Mouse (Mus musculus) intestine, embryonic 16.5 days (tissue): ENCODE measurements around the gene Slc27a4. TPM values are rescaled to one million over a fixed set of nuclear protein-coding genes. Genes with fewer than 3 reads are reported as not detected.
"Not testable (repeated sequence)": the region's sequence is repeated elsewhere in the genome, so short reads cannot be mapped to it uniquely, and the experiment has no call there.

Experiments
- ATAC-seq: fragments of 200-750 bp; cut with Nextera tagmentation; 2 replicates; pipeline ENCODE4 v1.8.0; 2017; ENCODE audit warnings: moderate TSS enrichment, moderate library complexity
- H3K27ac ChIP-seq: fragments of 300-500 bp; sonication (generic); 2 replicates; pipeline ENCODE4 v1.5.1; 2014; ENCODE audit warnings: mild to moderate bottlenecking, low read length
- H3K27me3 ChIP-seq: fragments of 300-500 bp; sonication (generic); replicated peaks from 2 replicates; pipeline ENCODE4 v1.6.1; 2014; ENCODE audit warnings: low read length, control low read depth, mixed read lengths; ENCODE audit not compliant: control insufficient read depth, insufficient read depth
- H3K36me3 ChIP-seq: fragments of 300-500 bp; sonication (generic); 2 replicates; pipeline ENCODE4 v1.6.1; 2014; ENCODE audit warnings: low read length, control low read depth; ENCODE audit not compliant: control insufficient read depth, insufficient read depth
- H3K4me1 ChIP-seq: fragments of 300-500 bp; sonication (generic); 2 replicates; pipeline ENCODE4 v1.6.1; 2014; ENCODE audit warnings: low read length, control low read depth, mixed read lengths; ENCODE audit not compliant: control insufficient read depth, insufficient read depth
- H3K4me2 ChIP-seq: fragments of 300-500 bp; sonication (generic); 2 replicates; pipeline ENCODE4 v1.6.1; 2014; ENCODE audit warnings: low read depth, low read length, control low read depth
- H3K4me3 ChIP-seq: fragments of 300-500 bp; sonication (generic); 2 replicates; pipeline ENCODE4 v1.5.1; 2014; ENCODE audit warnings: mild to moderate bottlenecking, low read length
- H3K9ac ChIP-seq: fragments of 300-500 bp; sonication (generic); 2 replicates; pipeline ENCODE4 v1.6.1; 2014; ENCODE audit warnings: low read depth, low read length
- H3K9me3 ChIP-seq: fragments of 300-500 bp; sonication (generic); 2 replicates; pipeline ENCODE4 v1.6.1; 2016; ENCODE audit warnings: low read length, control low read depth; ENCODE audit not compliant: control insufficient read depth
- WGBS: fragments of 180-500 bp; shearing (Covaris S2); extraction: QIAGEN DNeasy Blood & Tissue Kit; methylation state at CpG from one replicate; pipeline ENCODE4 v1.1.7; 2014; 5-methylcytosine and 5-hydroxymethylcytosine counted together
- polyA plus RNA-seq: library from polyadenylated mRNA; unstranded; fragments of >200 nt; fragmentation: Nextera tagmentation; extraction: Ambion mirVana; gene quantifications from 2 replicates; pipeline ENCODE4 v1.2.1, GENCODE M21; 2015

Slc27a4 gene
- polyA plus RNA-seq: 43.0 and 57.6 TPM in 2 replicates

DNA sequence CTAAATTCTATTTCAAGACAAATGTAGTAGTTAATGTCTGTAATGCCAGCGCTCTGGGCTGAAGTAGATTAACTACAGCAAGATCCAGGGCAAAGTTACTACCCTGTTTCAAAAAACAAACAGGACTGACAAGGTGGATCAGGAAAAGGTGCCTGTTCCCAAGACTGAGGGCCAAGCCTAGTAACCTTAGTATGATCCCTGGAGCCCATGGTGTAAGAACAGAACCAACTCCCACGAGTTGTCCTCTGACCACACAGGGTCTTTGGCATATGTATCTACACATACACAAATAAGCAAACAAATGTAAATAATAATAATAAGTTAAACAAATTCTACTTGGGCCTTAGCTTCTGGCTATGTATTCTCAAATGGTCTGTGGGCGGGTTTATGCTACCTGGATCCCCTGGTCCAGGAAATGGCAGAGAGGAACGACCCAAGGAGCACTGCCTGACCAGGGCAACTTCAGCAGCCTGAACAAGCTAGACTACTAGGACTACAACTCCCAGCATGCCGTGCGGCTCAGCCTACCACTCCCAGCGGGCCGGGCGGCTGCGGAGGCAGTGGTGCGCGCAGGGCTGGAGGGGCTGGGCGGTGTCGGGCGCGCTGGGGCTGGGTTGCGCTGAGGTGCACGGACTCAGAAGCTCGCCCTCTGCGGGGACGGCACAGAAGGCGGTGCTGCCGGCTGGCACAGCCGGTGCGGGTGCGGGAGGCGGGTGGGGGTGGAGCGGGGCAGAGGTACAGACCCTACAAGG, at the start of gene Slc27a4:
Gene Slc27a4, plus strand, starts transcription at position 560 of the 752 bp plus-strand sequence.
- Histone ChIP-seq H3K27ac (peak within 1 kb of the TSS; percentile 82), H3K27me3 (no peaks in the 10 kb centered on the region), H3K9ac (peak within 1 kb of the TSS; percentile 91), H3K9me3 (no peaks in the 10 kb centered on the region), H3K4me2 (peak within 1 kb of the TSS; percentile 85), H3K4me1 (peaks cover 12% of the 10 kb centered on the region), H3K36me3 (peaks cover 6% of the 10 kb centered on the region), H3K4me3 (peak within 1 kb of the TSS; percentile 89)
- peak; percentile 98 for ATAC-seq
- WGBS: 5% methylated on average over 28 of the region's 28 CpGs

DNA sequence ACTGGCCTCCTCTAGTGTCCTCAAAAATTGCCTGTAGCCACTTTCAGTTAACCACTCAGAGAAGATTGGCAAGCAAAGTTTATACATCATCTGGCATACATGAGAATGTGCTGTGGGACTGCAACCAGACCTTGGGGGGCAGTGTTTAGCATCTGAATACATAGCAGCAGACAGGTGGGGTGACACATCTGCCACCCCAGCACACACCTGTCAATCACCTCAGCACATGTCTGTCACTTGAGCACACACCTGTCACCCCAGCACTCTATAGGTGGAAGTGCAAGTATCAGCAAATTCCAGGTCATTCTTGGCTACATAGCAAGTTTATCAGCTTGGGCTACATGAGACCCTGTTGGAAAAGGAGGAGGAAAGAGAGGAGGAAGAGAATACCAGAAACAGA, 46.7 kb upstream of the Slc27a4 start:
- H3K9ac ChIP-seq: no peak overlapping the region

DNA sequence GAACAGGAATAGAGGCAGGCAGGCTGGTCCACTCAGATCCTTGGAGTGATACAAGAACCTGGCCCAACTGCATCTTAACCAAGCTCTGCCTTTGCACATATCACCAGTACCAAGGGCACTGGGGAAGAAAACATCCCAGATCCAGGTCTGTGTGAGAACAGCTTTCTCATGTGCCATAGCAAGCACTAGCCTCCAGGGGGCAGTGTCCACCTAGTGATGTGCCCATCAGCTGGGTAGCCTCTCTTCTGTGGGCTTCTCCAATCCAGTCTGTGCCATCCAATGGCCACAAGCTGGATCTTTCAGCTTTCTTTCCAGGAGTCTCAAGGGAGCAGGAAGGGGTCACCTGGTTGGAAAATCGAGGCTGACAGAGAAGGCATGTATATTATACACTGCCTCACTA, 37.6 kb upstream of the Slc27a4 start:
- Histone ChIP-seq H3K4me2 (no peak overlapping the region), H3K9me3 (no peaks in the 10 kb centered on the region), H3K4me1 (peaks cover 17% of the 10 kb centered on the region), H3K4me3 (no peak overlapping the region), H3K36me3 (no peaks in the 10 kb centered on the region), H3K27me3 (no peaks in the 10 kb centered on the region), H3K27ac (no peak overlapping the region), H3K9ac (no peak overlapping the region)
- 0% methylated on average over 1 of the region's 1 CpGs for WGBS
- ATAC-seq: peak; percentile 27; the same call in 1 of the 2 replicates

More for the DNA sequence above, 46.7 kb upstream of the Slc27a4 start:
- H3K36me3 ChIP-seq: no peaks in the 10 kb centered on the region
- H3K4me3 ChIP-seq: no peak overlapping the region
- no peak for ATAC-seq
- no peak overlapping the region for H3K27ac ChIP-seq
- H3K4me2 ChIP-seq: no peak overlapping the region
- peaks cover 5% of the 10 kb centered on the region for H3K4me1 ChIP-seq
- H3K27me3 ChIP-seq: peaks cover 7% of the 10 kb centered on the region
- no peaks in the 10 kb centered on the region for H3K9me3 ChIP-seq

DNA sequence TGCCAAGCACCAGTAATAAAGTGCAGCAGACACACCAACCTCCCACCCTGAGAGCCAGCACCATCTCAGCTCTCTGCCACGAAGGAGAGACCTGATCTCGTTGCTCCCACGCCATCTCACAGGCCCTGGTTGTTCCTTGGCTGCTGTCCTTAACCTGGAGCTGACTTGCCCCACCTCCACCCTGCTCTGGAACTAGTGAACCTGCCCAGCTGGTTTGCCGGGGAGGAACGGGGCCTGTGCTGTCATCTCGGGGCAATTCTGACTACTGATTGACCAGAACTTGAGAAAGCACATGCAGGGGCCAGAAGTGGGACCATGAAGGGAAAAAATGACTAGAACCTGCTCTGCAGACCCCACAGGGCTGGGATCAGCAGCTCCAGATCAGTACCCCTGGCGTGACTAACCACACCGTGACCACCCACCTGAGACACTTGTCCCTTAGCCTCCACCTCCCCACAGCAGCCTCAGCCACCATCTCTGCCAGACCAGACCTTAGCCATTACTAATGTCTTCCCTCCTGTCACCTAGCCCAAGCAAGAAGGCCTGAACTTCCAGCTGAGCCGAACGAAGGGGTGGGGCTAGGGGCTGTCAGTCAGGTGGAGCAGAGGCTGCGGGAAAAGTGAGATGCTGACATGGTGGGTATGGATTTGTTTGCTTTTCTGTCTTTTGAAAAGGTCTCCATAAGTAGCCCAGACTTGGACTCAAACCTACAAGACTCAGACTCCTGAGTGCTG, 34.3 kb upstream of the Slc27a4 start:
- Histone ChIP-seq H3K27me3 (no peaks in the 10 kb centered on the region), H3K4me2 (no peak overlapping the region), H3K36me3 (no peaks in the 10 kb centered on the region), H3K4me3 (no peak overlapping the region), H3K27ac (peak overlapping the region; percentile 95), H3K9me3 (no peaks in the 10 kb centered on the region), H3K9ac (0 out of 2 replicates have a peak overlapping the region, but pooled peaks have one; percentile 40), H3K4me1 (peaks cover 25% of the 10 kb centered on the region)
- WGBS: 44% methylated on average over 11 of the region's 11 CpGs
- ATAC-seq: peak; percentile 68

DNA sequence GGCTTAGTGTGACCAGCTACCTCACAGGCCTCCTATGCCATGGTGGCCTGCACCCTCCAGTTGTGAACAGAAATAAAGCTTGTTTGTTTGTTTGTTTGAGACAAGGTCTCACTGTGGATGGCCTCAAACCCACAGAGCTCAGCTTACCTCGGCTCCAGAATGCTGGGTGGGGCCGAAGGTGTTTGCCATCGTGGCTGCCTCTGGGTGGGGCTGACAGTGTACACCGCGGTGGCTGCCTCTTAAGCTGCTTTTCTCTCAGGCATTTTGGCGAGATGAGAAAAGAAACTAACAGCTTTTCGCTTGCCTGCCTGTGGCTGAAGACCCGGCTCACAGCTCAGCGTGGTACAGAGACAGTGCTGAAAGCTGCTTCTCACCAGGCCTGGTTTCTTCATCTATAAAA, 33.5 kb upstream of the Slc27a4 start:
- H3K4me3 ChIP-seq: no peak overlapping the region
- peaks cover 25% of the 10 kb centered on the region for H3K4me1 ChIP-seq
- no peaks in the 10 kb centered on the region for H3K9me3 ChIP-seq
- no peaks in the 10 kb centered on the region for H3K36me3 ChIP-seq
- H3K27me3 ChIP-seq: no peaks in the 10 kb centered on the region
- WGBS: 38% methylated on average over 9 of the region's 9 CpGs
- ATAC-seq: no peak
- peak overlapping the region; percentile 95 for H3K27ac ChIP-seq
- H3K9ac ChIP-seq: no peak overlapping the region
- H3K4me2 ChIP-seq: 0 out of 2 replicates have a peak overlapping the region, but pooled peaks have one; percentile 13

DNA sequence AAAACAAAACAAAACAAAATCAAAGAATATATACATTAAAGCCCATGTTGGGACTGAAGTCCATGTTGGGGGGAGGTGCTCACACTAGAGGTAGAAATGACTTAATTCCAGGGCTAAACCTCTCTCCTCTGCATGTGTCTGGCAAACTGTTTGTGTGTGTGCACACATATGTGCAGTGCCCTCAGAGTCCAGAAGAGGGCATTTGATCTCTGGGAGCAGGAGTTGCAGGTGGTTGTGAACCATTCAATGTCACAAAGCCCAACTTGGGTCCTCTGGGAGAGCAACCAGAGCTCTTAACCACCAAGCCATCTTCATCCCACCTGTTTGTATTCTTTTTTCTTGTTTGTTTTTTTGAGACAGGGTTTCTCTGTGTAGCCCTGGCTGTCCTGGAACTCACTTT, 32.3 kb upstream of the Slc27a4 start:
- ATAC-seq: no peak
- H3K36me3 ChIP-seq: no peaks in the 10 kb centered on the region
- H3K4me3 ChIP-seq: no peak overlapping the region
- H3K27ac ChIP-seq: 0 out of 2 replicates have a peak overlapping the region, but pooled peaks have one; percentile 62
- H3K27me3 ChIP-seq: no peaks in the 10 kb centered on the region
- H3K4me1 ChIP-seq: peaks cover 27% of the 10 kb centered on the region
- H3K4me2 ChIP-seq: no peak overlapping the region
- no peaks in the 10 kb centered on the region for H3K9me3 ChIP-seq
- no peak overlapping the region for H3K9ac ChIP-seq

DNA sequence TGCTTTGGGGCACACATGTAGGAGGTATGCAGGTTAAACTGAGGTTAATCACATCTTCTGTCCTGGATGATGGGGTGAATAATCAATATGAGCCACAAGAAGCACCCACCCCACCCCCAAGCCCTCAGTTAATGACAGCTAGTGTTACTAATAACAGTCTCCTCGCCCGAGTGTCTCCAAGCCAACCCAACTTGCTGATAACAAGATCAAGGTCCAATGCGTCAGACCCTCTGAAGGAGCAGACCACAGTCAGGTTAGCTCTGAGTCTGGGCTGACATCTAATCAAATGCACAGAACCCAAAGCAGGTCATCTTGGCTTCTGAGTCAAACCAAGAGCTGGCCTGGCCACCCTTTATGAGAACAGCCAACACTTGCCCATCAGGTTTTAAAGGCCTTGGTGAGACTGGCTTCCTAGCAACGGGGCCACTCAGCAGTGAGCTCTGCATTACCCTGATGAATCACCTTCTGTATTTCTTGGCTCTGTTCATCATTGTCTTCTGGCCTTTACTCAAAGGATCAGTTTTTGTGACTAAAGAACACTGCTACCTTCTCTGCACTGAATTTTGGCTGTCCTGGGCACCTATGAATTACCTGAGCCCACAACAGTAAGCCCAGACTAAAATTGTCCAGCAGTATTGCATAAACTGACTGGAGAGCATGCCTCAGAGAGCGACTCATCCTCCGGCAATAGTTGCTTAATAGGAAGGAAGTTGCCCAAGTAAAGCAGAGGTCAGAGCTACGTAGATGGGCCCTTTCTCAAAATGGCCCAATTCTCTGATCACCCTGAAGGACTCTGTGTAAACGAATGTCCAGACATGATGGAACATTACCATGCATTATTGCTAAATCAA, 30.6 kb upstream of the Slc27a4 start:
- Histone ChIP-seq H3K4me1 (peaks cover 29% of the 10 kb centered on the region), H3K4me2 (no peak overlapping the region), H3K4me3 (no peak overlapping the region), H3K9ac (no peak overlapping the region), H3K27ac (peak overlapping the region; percentile 62), H3K27me3 (no peaks in the 10 kb centered on the region), H3K36me3 (peaks cover 5% of the 10 kb centered on the region; the same call in 1 of the 2 replicates), H3K9me3 (no peaks in the 10 kb centered on the region)
- 47% methylated on average over 8 of the region's 8 CpGs for WGBS
- ATAC-seq: peak; percentile 55

DNA sequence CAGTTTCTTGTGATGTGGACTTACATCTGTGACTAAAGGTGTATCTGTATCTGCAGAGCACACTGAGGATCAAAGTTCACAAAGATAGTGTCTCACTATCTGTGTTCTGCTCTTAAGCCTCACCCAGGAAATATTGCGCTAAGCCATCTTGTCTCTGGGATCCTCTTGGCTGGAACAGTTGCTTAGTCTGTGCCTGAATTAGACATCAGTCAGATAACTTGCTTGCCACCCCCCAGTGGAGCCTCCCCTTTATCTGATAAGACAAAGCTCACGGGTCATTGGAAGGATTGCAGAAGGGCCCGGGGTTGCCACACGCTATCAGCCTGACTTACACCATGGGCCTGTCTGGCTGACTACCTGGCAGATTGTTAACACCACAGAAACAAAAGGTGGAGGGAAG, 29.1 kb upstream of the Slc27a4 start:
- peak; percentile 83 for ATAC-seq
- H3K4me1 ChIP-seq: peaks cover 20% of the 10 kb centered on the region
- H3K4me2 ChIP-seq: no peak overlapping the region
- no peaks in the 10 kb centered on the region for H3K9me3 ChIP-seq
- peak overlapping the region; percentile 92 for H3K27ac ChIP-seq
- 64% methylated on average over 4 of the region's 4 CpGs for WGBS
- no peaks in the 10 kb centered on the region for H3K27me3 ChIP-seq
- peaks cover 18% of the 10 kb centered on the region for H3K36me3 ChIP-seq
- no peak overlapping the region for H3K9ac ChIP-seq
- no peak overlapping the region for H3K4me3 ChIP-seq

DNA sequence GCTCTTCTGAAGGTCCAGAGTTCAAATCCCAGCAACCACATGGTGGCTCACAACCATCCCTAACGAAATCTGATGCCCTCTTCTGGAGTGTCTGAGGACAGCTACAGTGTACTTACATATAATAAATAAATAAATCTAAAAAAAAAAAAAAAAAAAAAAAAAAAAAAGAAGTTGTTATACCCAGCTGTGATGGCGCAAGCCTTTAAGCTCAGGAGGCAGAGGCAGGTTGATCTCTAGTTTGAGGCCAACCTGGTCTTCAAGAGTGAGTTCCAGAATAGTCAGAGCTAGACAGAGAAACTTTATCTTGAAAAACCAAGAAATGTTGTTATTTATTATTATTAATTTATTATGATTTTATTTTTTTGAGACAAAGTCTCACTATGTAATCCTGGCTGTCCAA, 21.2 kb upstream of the Slc27a4 start:
- H3K9ac ChIP-seq, H3K27ac ChIP-seq, H3K4me1 ChIP-seq, H3K4me2 ChIP-seq, H3K4me3 ChIP-seq, H3K27me3 ChIP-seq, H3K9me3 ChIP-seq, ATAC-seq: not testable (repeated sequence)
- 95% methylated on average over 2 of the region's 2 CpGs for WGBS
- H3K36me3 ChIP-seq: peaks cover 52% of the 10 kb centered on the region
